Mouse (Mus musculus): ENCODE data around the gene Csf1. TPM values are rescaled to one million over a fixed set of nuclear protein-coding genes. Genes with fewer than 3 reads are reported as not detected.
A peak's percentile ranks its signal among the peaks of the same experiment; 100 is the strongest.

Csf1 gene
- total RNA-seq, 2 experiments from 2014 or later = 9.5 to 9.9 TPM

GRCm38 (mm10) chr3:107728509-107728908 lies 31.8 kb downstream of the Csf1 start:
- intact Hi-C loops (cut with DNase I) = no loop called here
- no peak for DNase-seq (ENCODE audit: low spot score in 2 of 2)

- intact Hi-C loops (cut with DNase I) = no loop called here
- DNase-seq (ENCODE audit: low spot score in 2 of 2) = no peak
Measured at GRCm38 (mm10) chr3:107715971-107716370, 44.3 kb downstream of the Csf1 start.

GRCm38 (mm10) chr3:107714276-107714933 lies 45.9 kb downstream of the Csf1 start:
- intact Hi-C loops (cut with DNase I) = no loop called here

GRCm38 (mm10) chr3:107712081-107712480 lies 48.2 kb downstream of the Csf1 start:
- intact Hi-C loops (cut with DNase I) = no loop called here
- DNase-seq (ENCODE audit: low spot score in 2 of 2) = no peak

More at GRCm38 (mm10) chr3:107714276-107714933, 45.9 kb downstream of the Csf1 start:
- no peak for DNase-seq (ENCODE audit: low spot score in 2 of 2)

- intact Hi-C loops (cut with DNase I) = no loop called here
- DNase-seq (ENCODE audit: low spot score in 2 of 2) = no peak
Measured at GRCm38 (mm10) chr3:107709156-107709555, 51.1 kb downstream of the Csf1 start.

GRCm38 (mm10) chr3:107707239-107707638 lies 53.0 kb downstream of the Csf1 start:
- no peak for DNase-seq (ENCODE audit: low spot score in 2 of 2)
- intact Hi-C loops (cut with DNase I) = no loop called here

GRCm38 (mm10) chr3:107706164-107706563 lies 54.1 kb downstream of the Csf1 start:
- DNase-seq (ENCODE audit: low spot score in 2 of 2) = no peak
- intact Hi-C loops (cut with DNase I) = no loop called here

GRCm38 (mm10) chr3:107704371-107704705 lies 55.9 kb downstream of the Csf1 start:
- intact Hi-C loops (cut with DNase I) = no loop called here

GRCm38 (mm10) chr3:107703675-107704370 lies 56.4 kb downstream of the Csf1 start:
- intact Hi-C loops (cut with DNase I) = no loop called here
- DNase-seq (ENCODE audit: low spot score in 2 of 2) = no peak

More at GRCm38 (mm10) chr3:107704371-107704705, 55.9 kb downstream of the Csf1 start:
- DNase-seq (ENCODE audit: low spot score in 2 of 2) = no peak

GRCm38 (mm10) chr3:107701767-107702394 lies 58.4 kb downstream of the Csf1 start:
- no peak for DNase-seq (ENCODE audit: low spot score in 2 of 2)
- intact Hi-C loops (cut with DNase I) = no loop called here

GRCm38 (mm10) chr3:107700625-107701024 lies 59.6 kb downstream of the Csf1 start:
- no peak for DNase-seq (ENCODE audit: low spot score in 2 of 2)
- intact Hi-C loops (cut with DNase I) = no loop called here

- intact Hi-C loops (cut with DNase I) = loop anchor here (1.0 to 5.0 kb wide), 4 partner anchors 55 to 375 kb away; no protein-coding TSS in a partner anchor
- no peak for DNase-seq (ENCODE audit: low spot score in 2 of 2)
Measured at GRCm38 (mm10) chr3:107696910-107697309, 63.4 kb downstream of the Csf1 start.

GRCm38 (mm10) chr3:107695948-107696881 lies 64.1 kb downstream of the Csf1 start, which contains the start of gene Ahcyl1:
Gene Ahcyl1, minus strand, starts transcription at chr3:107696560.
- DNase-seq (ENCODE audit: low spot score in 2 of 2) = peak; percentile 99
- intact Hi-C loops (cut with DNase I) = loop anchor here (1.0 to 5.0 kb wide), 4 partner anchors 56 to 376 kb away; no protein-coding TSS in a partner anchor

- no peak for DNase-seq (ENCODE audit: low spot score in 2 of 2)
- intact Hi-C loops (cut with DNase I) = loop anchor here (5.0 kb wide), 3 partner anchors 57 to 377 kb away; no protein-coding TSS in a partner anchor
Measured at GRCm38 (mm10) chr3:107695219-107695947, 64.9 kb downstream of the Csf1 start.

GRCm38 (mm10) chr3:107694256-107694900 lies 65.9 kb downstream of the Csf1 start:
- no peak for DNase-seq (ENCODE audit: low spot score in 2 of 2)
- intact Hi-C loops (cut with DNase I) = no loop called here

Data from left cerebral cortex, postnatal 14 days (tissue).